Mouse (Mus musculus): ENCODE results near the gene Hist2h2bb.

DNA sequence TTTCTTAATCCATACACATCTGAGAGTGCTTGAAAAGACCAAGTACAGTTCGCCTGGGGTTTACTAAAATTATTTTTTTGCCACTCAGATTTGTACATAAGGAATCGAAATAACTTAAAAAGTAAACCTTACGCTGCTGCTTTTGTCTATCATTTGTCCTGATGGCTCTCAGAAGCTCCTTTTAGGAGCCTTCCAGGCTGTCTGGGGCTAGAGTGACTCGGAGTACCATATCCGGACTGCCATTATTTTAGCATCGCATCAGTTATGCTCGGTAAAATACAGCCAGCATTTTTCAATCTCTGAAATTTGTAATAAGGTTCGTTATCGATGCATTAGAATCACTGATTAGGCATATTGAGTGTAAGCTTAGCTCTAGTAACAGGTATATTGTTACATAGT is 28.8 kb upstream of the Hist2h2bb start:
- TF ChIP-seq POLR2A (IDR thresholded peaks at IDR 0.05; ENCODE audit: extremely low read depth, insufficient read depth, low read length) (no peak), CTCF (IDR thresholded peaks at IDR 0.05; ENCODE audit: extremely low read depth, insufficient read depth, low read length) (no peak)
